Mouse (Mus musculus): ENCODE results near the gene Tmem190. TPM values are rescaled to one million over a fixed set of nuclear protein-coding genes. Genes with fewer than 3 reads are reported as not detected.

Tmem190 gene
- not detected in 2 replicates for polyA plus RNA-seq (2012; rRNA removed)

DNA sequence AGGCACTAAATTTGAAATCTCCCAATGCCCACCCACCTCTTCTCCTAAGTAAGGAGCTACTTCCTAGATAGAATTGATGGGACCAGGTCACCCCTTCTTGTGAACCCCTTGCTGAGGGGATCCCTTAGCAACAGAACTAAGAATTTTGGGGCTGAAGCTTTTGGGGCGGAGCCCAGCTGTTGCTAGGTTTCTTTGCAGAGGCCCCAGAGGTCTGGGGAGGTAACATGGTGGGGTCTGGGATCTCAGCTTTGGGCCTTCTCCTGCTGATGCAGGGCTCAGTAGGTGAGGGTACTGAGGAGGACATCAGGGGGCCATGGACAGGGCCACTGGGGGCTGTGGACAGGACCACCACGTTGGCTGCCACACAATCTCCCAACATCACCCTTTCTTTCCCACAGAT lies at the start of gene Tmem190, which contains the start of gene Il11:
TSS of gene Tmem190 (plus strand) at position 179 of the 400 bp plus-strand sequence.
TSS of gene Il11 (minus strand) at position 101 of the 400 bp plus-strand sequence.

DNA sequence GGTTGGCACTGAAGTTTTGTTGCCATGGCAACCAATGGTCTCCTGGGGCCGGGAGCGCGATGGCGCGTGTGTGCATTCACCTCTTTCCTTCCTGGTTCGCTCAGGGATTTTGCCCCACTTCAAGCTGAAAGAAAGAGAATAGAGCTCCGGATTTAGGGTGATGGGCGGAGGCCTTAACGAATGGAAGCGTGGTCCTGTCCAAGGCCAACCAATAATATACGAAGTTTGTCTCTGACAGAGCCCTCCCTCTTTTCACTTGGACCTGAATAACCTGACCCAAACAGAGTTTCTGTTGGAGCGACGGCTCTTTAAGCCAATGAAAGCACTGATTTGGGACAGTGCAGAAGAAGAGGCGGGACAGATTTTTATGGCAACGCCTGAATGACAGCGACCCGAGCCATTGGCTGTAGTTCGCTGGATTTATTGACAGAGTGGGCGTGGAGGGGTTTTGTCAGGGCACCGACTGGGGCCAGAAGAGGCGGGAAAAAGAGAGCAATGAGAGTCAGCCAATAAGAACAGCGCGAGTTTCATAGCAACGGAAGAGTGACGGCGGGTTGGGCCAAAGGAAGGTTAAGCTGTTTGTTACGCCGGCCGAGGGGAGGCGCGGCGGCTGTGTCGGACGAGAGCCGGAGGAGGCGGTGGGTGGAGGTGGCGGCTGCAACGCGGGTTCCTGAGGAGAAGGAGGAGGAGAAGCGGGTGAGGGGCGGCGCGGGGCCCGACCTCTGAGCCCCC lies 43.0 kb upstream of the Tmem190 start, which contains the start of gene Kmt5c:
TSS of gene Kmt5c (plus strand) at position 572 of the 732 bp plus-strand sequence.

DNA sequence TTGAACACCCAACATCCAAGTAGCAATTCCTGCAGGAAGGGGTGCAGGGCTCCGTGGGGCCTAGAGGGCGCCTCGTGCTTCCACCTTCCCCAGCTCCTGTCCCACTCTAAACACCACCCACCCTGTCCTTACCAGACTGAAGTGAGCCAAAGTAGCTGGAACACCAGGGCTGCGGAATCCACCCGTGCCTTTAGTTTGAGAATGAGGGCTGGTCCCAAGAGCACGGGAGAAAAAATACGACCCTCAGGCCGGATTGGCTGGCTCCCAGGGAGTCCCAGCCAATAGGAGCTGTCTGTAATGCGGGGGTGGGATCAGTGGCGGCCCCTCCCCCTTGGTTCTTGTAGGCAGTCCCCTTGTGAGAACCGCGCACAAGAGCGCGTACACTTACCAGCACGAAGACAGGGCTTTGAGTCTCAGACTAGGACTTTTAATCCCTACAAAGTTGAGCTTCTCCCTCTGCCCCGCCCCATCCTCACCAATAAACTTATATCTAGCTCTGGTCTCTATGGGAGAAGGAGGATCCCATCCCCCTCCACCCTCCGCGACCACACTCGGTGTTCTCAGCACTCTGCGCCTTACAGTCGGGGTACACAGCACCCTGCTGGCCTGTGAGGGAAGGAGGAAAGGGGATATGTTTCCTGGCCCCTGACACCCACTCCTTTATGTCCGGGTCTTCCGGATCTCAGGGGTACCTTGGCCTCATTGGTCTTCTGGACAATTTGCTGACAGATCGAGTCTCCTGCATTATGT lies 29.7 kb upstream of the Tmem190 start, which contains the start of gene Cox6b2:
TSS of gene Cox6b2 (minus strand) at position 274 of the 750 bp plus-strand sequence.

DNA sequence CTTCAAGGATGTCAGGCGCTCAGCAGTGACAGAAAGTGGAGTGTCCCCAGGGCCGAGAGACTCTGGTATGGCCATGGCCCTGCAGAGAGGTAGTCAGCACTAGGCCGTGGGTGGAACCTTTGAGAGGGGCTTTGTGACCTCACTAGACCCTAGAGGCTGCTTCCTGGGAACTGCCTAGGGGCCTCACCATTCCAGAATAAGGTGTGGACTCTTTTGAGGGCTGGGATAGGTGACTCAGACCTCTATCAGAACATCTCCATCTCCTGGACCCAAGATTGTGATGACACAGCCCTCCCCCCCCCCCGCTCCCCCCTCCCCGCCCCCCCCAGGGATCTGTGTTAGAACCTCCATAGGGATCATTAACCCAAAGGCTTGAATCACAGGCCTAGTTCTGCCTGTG lies 11.5 kb upstream of the Tmem190 start, which contains the start of gene Fam71e2:
TSS of gene Fam71e2 (minus strand) at position 101 of the 400 bp plus-strand sequence.

DNA sequence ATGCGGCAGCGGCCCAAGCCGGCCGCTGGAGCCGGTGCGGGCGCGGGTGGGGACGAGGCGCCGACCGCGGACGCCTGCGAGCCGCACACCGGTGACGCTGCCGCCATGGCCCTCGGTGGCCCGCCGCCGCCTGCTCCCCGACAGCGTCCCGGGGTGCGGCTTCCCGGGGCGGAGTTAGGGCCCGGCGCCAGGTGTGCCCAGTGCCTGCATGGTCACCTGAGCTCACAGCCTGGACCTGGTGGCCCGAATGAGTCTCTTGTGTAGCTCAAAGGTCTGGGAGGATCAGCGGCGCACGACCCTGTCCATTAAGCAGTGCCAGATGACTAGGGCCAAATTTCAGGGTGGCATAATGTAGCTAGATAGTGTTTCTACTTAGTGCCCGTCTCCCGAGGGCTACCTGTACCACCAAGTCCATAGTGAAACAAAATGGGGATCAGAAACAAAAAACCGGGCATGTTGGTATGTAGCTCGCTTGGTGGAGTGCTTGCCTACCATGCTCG lies 6.7 kb downstream of the Tmem190 start, which contains the start of gene Tmem238:
TSS of gene Tmem238 (minus strand) at position 221 of the 500 bp plus-strand sequence.

DNA sequence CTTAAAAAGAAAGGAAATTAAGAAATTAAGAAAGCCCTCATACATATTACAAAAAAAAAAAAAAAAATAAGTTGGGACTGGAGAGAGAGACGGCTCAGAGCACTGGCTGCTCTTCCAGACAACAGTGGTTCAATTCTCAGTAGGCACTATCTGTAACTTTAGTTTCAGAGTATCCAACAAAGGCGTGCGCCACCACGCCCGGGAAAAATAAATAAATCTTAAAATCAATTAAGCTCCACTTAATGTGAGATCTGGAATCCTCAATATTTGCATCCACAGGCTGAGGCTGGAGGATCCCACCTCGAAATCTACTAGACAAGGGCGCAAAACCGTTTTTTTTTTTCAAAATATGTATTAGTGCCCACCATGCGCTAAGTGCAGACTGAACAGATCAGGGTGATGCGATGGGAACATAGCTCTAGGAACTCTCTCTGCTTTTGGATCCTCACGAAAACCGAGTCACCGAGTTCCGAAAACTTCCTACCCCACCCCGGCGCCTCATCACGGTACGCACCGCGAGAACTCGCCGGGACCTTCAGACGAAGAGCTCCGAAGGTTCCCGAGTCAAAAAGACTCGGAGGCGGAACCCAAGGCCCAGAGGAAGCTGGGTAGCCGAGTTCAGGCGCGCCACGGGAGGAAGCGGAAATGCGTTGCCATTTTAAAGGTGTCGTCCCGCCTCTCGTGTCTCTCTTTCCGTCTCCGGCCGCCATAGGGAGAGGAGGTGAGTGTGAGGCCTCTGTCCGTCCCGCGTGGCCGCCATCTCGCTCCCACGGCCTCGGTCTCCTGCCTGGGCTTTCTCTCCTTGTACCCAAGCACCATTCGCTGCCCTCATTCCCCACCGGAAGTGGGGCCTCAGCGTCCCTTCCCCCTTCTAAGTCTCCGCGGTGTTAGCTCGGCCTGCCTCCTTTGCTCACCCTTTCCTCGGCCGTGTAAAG lies 9.8 kb downstream of the Tmem190 start, which contains the start of gene Rpl28:
TSS of gene Rpl28 (plus strand) at position 597 of the 935 bp plus-strand sequence.

DNA sequence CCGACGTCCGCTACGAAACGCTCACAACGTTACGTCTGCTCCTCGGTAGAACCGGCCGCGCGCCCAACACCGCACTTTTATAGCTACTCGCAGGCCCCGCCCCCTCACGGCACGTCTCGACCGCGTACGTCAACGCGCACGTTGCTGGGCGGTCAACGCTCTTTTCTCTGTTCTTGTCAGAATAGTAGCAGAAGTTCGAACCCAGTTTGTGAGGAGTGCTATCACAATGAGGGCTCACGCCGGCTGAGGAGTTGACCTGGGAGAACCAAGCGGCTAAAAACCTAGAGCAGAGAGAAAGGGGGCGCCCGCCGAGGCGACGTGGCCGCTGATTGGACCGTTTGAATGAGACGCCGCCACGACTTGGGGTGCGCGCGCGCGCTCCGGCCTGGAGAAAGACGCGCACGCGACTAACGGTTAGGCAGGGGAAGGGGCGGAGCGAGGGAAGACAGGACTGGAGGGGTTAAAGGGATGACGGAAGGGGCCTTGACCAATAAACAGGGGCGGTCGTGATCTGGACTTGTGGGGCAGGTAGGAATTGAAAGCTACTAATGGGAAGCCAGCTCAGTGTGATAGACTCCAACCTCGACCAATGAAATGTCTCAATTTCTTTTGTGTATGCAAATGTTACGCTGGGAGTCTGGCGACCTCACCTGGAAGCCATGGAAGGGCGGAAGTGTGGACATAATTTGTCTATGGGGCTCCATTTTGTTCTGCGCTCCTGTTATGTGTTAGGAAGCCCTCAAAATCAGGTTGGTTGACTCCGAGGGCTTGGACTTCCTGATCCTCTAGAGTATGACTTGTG lies 29.8 kb downstream of the Tmem190 start, which contains the start of gene Ube2s:
TSS of gene Ube2s (minus strand) at position 288 of the 802 bp plus-strand sequence.

Other genes starting within 250 kb of the Tmem190 start
- gene Syt5, start 235.4 kb upstream of the Tmem190 start, polyA plus RNA-seq (2012; rRNA removed), result 0.07 and 0.17 TPM in 2 replicates
- 0.01 TPM in 1 of 2 replicates, not detected in the other for gene Ptprh, start 178.9 kb upstream of the Tmem190 start, polyA plus RNA-seq (2012; rRNA removed)
- 28.2 and 34.6 TPM in 2 replicates for gene Tmem86b, start 151.5 kb upstream of the Tmem190 start, polyA plus RNA-seq (2012; rRNA removed)
- gene Ppp6r1, start 123.9 kb upstream of the Tmem190 start, polyA plus RNA-seq (2012; rRNA removed), result 27.4 and 32.4 TPM in 2 replicates
- 27.9 and 31.5 TPM in 2 replicates for gene Hspbp1, start 97.9 kb upstream of the Tmem190 start, polyA plus RNA-seq (2012; rRNA removed)
- gene Brsk1, start 92.3 kb upstream of the Tmem190 start, polyA plus RNA-seq (2012; rRNA removed), result 0.37 and 0.41 TPM in 2 replicates
- gene Tmem150b, start 57.7 kb upstream of the Tmem190 start, polyA plus RNA-seq (2012; rRNA removed), result 0.30 and 0.32 TPM in 2 replicates
- gene Kmt5c, start 42.8 kb upstream of the Tmem190 start, polyA plus RNA-seq (2012; rRNA removed), result 68.0 and 81.2 TPM in 2 replicates
- 104 and 108 TPM in 2 replicates for gene Cox6b2, start 29.8 kb upstream of the Tmem190 start, polyA plus RNA-seq (2012; rRNA removed)
- gene Fam71e2, start 11.6 kb upstream of the Tmem190 start, polyA plus RNA-seq (2012; rRNA removed), result not detected in 2 replicates
- 0.02 TPM in 2 replicates for gene Il11, start 78 bp upstream of the Tmem190 start, polyA plus RNA-seq (2012; rRNA removed)
- gene Tmem238, start 6.7 kb downstream of the Tmem190 start, polyA plus RNA-seq (2012; rRNA removed), result 6.5 and 7.0 TPM in 2 replicates
- gene Rpl28, start 9.9 kb downstream of the Tmem190 start, polyA plus RNA-seq (2012; rRNA removed), result 272 and 305 TPM in 2 replicates
- gene Ube2s, start 29.7 kb downstream of the Tmem190 start, polyA plus RNA-seq (2012; rRNA removed), result 224 and 291 TPM in 2 replicates
- 0.01 and 0.02 TPM in 2 replicates for gene Shisa7, start 61.8 kb downstream of the Tmem190 start, polyA plus RNA-seq (2012; rRNA removed)
- 1.9 and 2.1 TPM in 2 replicates for gene Isoc2b, start 87.3 kb downstream of the Tmem190 start, polyA plus RNA-seq (2012; rRNA removed)
- gene Isoc2a, start 94.2 kb downstream of the Tmem190 start, polyA plus RNA-seq (2012; rRNA removed), result 5.9 and 6.6 TPM in 2 replicates
- 0.07 and 0.08 TPM in 2 replicates for gene Gm36210, start 123.6 kb downstream of the Tmem190 start, polyA plus RNA-seq (2012; rRNA removed)
- gene Zfp628, start 132.3 kb downstream of the Tmem190 start, polyA plus RNA-seq (2012; rRNA removed), result 2.6 and 2.8 TPM in 2 replicates
- 0.36 and 0.53 TPM in 2 replicates for gene Nat14, start 139.1 kb downstream of the Tmem190 start, polyA plus RNA-seq (2012; rRNA removed)
- gene Ssc5d, start 142.8 kb downstream of the Tmem190 start, polyA plus RNA-seq (2012; rRNA removed), result 0.08 and 0.35 TPM in 2 replicates
- not detected in 2 replicates for gene Sbk2, start 181.5 kb downstream of the Tmem190 start, polyA plus RNA-seq (2012; rRNA removed)
- gene Sbk3, start 188.2 kb downstream of the Tmem190 start, polyA plus RNA-seq (2012; rRNA removed), result 0.02 TPM in 1 of 2 replicates, not detected in the other
- 6.4 and 7.8 TPM in 2 replicates for gene Zfp579, start 213.2 kb downstream of the Tmem190 start, polyA plus RNA-seq (2012; rRNA removed)
- gene Zfp524, start 231.5 kb downstream of the Tmem190 start, polyA plus RNA-seq (2012; rRNA removed), result 8.2 and 9.0 TPM in 2 replicates
- gene Fiz1, start 231.8 kb downstream of the Tmem190 start, polyA plus RNA-seq (2012; rRNA removed), result 11.0 and 12.0 TPM in 2 replicates
- 0.05 and 0.06 TPM in 2 replicates for gene Gm44973, start 232.6 kb downstream of the Tmem190 start, polyA plus RNA-seq (2012; rRNA removed)
- 4.9 and 5.9 TPM in 2 replicates for gene Zfp865, start 237.4 kb downstream of the Tmem190 start, polyA plus RNA-seq (2012; rRNA removed)
- gene Ccdc106, start 237.6 kb downstream of the Tmem190 start, polyA plus RNA-seq (2012; rRNA removed), result 0.42 and 0.45 TPM in 2 replicates

Data from liver, embryonic 14 days (tissue).